Mouse (Mus musculus) layer of hippocampus, adult 9-10 months (tissue): ENCODE data around the gene Slc19a3.
A peak's percentile ranks its signal among the peaks of the same experiment; 100 is the strongest.
"Not testable (repeated sequence)": the region's sequence is repeated elsewhere in the genome, so short reads cannot be mapped to it uniquely, and the experiment has no call there.

Source experiments
- DNase-seq: peaks from one replicate; pipeline ENCODE4 v3.0.0; 2022; ENCODE audit warnings: low spot score

Gene Slc19a3

DNA sequence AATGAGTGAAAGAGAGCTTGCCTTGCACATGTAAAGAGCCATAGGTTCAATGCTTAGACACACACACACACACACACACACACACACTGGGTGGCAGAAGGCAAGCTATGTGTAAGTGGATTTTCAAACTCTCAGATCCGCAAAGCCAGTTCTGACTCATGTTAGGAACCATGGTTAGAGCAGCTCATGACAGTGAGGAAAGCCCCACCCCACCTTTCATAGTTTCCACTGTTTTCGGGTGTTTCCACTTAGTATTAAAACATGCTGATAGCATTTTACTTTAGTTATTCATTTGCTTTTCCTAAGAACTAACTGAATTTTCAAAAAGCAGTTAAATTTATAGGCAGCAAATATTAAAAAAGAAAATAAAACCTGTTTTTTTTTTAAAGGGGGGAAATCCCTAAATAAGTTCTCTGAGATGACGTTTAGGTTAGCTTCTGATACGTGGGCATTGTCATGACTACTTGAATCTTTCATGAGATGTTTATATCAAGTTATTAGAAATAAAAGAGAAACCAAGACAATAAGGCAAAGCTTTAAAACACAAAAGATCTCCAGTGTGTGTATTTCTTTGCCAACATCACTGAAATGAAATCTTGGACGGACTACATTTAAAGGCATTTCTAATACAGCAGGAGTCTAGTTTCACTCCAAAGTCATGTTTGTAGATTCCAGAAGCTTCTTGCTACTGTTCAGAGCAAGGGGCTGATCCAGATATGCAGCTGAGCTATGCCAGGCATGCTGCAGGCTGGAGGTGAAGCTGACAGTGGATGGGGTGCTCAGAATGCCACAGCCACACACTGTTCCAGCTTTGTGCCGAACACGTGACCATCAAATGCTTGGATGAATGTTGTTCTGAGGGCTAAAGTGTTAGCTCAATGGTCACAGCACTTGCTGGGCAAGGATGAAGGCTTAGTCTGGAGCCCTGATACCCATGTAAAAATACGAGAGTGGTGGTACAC is 31.7 kb downstream of the Slc19a3 start:
- no peak for DNase-seq

DNA sequence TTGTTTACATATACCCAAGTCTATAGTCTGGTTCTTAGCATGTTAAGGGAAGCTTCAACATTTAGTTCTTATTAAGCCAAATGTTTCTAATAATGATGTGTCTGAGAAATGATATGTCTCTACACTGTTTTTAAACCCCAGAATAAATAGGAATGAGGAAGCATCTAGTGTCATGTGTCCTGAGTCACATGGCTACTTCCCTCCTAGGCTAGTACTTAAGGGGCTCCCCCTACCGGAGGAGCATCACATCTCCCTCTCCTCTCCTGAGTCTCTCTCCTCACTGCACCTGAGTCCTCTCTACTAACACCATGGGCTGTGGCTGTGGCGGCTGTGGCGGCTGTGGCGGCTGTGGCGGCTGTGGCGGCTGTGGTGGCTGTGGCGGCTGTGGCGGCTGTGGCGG is 37.9 kb downstream of the Slc19a3 start, which contains the start of gene Gm47959:
TSS of gene Gm47959 (plus strand) at position 243 of the 400 bp plus-strand sequence.
- not testable (repeated sequence) for DNase-seq

- DNase-seq = no peak
These were observed 44.3 kb downstream of the Slc19a3 start for GRCm38 (mm10) chr1:82993947-82994346.

DNA sequence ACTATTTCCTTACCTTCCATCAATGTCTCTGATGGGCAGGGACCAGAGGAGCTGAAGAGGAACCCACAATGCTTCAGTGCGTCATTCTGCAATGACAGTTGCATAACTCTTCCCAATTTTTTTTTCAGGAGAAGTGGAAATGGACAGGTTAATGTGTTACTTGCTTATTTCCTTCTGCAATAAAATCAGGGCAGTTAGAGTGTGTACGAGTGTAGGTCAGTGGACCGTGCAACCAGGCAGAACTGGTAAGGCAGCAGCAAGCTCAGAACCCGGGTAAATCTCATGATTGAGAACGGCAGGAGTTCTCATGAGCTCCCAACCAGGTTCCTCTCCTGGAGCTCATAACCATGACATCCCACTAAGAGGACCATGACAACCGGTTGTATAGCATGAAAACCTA is 46.2 kb downstream of the Slc19a3 start:
- no peak for DNase-seq

GRCm38 (mm10) chr1:82991596-82991995 is 46.7 kb downstream of the Slc19a3 start:
- no peak for DNase-seq

GRCm38 (mm10) chr1:82991062-82991461 is 47.2 kb downstream of the Slc19a3 start:
- no peak for DNase-seq

DNA sequence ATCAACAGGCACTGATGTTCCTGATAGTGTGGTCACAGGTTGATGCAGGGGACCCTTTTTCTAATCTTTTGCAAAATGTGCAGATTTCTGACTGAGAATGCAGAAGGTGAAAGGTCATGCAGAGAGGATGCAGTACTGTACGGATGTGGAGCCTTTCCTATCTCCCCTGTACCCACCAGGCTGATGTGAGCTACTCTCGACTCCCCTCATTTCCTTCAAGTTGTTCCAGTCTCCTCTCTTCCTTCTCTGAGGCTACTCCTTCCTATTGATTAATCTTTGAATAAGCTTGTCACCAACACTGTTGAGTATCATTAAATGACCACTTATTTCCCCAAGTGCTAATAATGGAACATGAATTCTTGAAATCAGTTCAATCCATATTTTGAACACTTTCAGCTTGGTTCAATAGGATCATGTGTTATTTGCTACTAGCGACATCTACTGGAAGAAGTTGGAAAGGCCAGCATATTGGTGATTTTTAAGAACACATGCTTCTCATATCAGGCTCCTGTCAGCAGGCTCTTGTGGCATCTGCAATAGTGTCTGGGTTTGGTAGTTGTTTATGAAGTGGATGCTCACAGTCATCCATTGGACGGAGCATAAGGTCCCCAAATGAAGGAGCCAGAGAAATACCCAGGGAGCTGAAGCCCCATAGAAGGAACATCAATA is 50.6 kb downstream of the Slc19a3 start:
- DNase-seq = peak; percentile 88

GRCm38 (mm10) chr1:82986738-82987137 is 51.5 kb downstream of the Slc19a3 start:
- DNase-seq = no peak

DNA sequence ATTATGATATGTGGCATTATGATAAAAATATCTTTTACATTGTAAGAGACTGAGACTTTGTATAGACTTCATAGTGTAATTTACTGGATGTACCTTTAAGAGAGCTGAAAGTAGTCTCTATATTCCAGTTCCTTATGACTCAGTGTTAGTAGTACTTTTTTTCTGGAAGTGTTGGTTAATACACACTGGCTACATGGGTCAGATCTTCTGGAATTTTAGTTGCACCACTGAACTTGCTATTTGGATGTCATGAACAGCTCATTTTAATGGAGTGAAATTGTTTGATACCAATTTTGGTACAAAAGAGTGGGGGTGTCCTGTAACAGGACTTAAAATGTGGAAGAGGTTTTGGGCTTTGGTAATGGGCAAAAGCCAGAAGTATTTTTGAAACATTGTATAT is 60.4 kb downstream of the Slc19a3 start:
- DNase-seq = no peak

- DNase-seq = no peak
These were observed 62.5 kb downstream of the Slc19a3 start for GRCm38 (mm10) chr1:82975750-82976149.

DNA sequence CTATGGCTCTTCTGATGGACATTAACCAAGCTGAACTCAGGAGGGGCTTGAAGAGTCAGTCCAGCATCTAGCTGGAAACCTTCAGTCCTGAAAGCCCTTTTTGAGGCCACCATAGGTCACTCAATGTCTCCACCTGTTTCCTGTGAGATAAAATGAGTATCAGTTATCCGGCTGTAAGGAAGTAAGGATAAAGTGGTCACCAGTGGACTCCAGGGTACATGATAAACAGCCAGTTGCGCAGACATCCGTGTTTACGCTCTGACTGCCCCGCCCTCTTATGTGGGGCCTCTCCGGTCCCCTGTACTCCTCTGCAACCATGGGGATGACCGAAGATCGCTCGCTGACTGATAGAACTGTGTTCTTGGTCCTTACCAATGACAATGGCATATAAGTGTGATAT is 63.9 kb downstream of the Slc19a3 start:
- DNase-seq = no peak

DNA sequence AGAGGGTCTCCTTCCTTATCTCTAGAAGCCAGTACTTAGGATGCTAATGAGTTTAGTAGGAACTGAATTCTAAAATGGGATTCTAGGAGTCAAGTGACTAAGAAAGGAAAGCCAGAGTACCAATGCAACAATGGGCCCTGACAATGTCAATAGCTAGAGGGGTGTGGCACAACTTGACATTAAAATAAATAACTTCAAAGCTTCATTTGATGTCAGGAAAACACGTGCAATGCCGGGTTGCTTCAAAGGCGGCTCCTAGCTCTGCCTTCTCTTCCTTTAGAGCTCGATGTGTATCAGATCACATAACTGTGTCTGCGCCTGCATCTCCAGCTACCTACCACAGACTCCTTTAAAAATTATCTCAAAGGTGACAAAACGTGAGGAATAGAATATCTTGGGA is 64.3 kb downstream of the Slc19a3 start:
- DNase-seq = no peak

GRCm38 (mm10) chr1:82973244-82973643 is 65.0 kb downstream of the Slc19a3 start:
- DNase-seq = no peak

- no peak for DNase-seq
These were observed 66.2 kb downstream of the Slc19a3 start for GRCm38 (mm10) chr1:82972046-82972445.

DNA sequence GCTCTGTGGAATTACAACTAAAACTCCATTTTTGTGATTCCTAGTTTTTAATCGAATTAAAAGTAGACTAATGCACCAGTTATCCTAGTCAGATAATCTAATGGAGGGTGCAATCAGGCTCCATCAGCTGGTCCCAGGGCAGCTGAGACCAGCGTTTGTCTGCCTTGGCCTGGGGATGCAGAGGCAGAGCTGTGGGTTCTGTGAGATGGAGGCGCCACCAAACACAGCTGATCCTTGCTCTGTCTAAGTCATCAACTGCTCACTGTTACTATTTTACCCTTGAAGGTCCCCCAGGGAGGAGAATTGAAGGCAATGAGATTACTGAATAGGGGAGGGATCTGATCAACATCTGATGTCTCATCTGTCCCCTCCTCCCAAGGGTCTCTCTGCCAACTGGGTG is 71.8 kb downstream of the Slc19a3 start:
- DNase-seq = no peak
